Mouse (Mus musculus) midbrain, embryonic 14.5 days (tissue): ENCODE measurements at regions not wholly inside any gene's neighbourhood (a gene's known extent, or its start where the extent isn't known, plus 50 kb on each side); places are given as distances from the start of the nearest gene placed in this dataset.
A peak's percentile ranks its signal among the peaks of the same experiment; 100 is the strongest.

Source experiments
- ATAC-seq: fragments of 200-750 bp; cut with Nextera tagmentation; 2 replicates; pipeline ENCODE4 v1.8.0; 2017; ENCODE audit warnings: moderate number of reproducible peaks, moderate library complexity; ENCODE audit not compliant: low FRiP score, low TSS enrichment
- DNase-seq: peaks from one replicate; pipeline ENCODE4 v3.0.0-alpha.2; 2015
- H3K27ac ChIP-seq: fragments of 300-500 bp; sonication (generic); replicated peaks from 2 replicates; pipeline ENCODE4 v1.5.1; 2014; ENCODE audit warnings: mild to moderate bottlenecking, low read depth, low read length, moderate library complexity
- H3K27me3 ChIP-seq: fragments of 300-500 bp; sonication (generic); 2 replicates; pipeline ENCODE4 v1.6.1; 2014; ENCODE audit warnings: low read length, control low read depth, mixed read lengths; ENCODE audit not compliant: control insufficient read depth, insufficient read depth
- H3K36me3 ChIP-seq: fragments of 300-500 bp; sonication (generic); 2 replicates; pipeline ENCODE4 v1.6.1; 2014; ENCODE audit warnings: low read length, control low read depth; ENCODE audit not compliant: control insufficient read depth, insufficient read depth
- H3K4me1 ChIP-seq: fragments of 300-500 bp; sonication (generic); 2 replicates; pipeline ENCODE4 v1.6.1; 2014; ENCODE audit warnings: mild to moderate bottlenecking, antibody characterized with exemption, low read length, control low read depth; ENCODE audit not compliant: control insufficient read depth, insufficient read depth
- H3K4me2 ChIP-seq: fragments of 300-500 bp; sonication (generic); 2 replicates; pipeline ENCODE4 v1.6.1; 2014; ENCODE audit warnings: mild to moderate bottlenecking, low read length, moderate library complexity
- H3K4me3 ChIP-seq: fragments of 300-500 bp; sonication (generic); replicated peaks from 2 replicates; pipeline ENCODE4 v1.5.1; 2014; ENCODE audit warnings: low read depth, low read length
- H3K9ac ChIP-seq: fragments of 300-500 bp; sonication (generic); replicated peaks from 2 replicates; pipeline ENCODE4 v1.6.1; 2014; ENCODE audit warnings: mild to moderate bottlenecking, low read length, moderate library complexity
- H3K9me3 ChIP-seq: fragments of 300-500 bp; sonication (generic); 2 replicates; pipeline ENCODE4 v1.6.1; 2016; ENCODE audit warnings: low read length, control low read depth, mixed read lengths; ENCODE audit not compliant: control insufficient read depth
- WGBS: fragments of 180-500 bp; shearing (Covaris S2); extraction: QIAGEN DNeasy Blood & Tissue Kit; methylation state at CpG from one replicate; pipeline ENCODE4 v1.1.7; 2014; 5-methylcytosine and 5-hydroxymethylcytosine counted together

DNA sequence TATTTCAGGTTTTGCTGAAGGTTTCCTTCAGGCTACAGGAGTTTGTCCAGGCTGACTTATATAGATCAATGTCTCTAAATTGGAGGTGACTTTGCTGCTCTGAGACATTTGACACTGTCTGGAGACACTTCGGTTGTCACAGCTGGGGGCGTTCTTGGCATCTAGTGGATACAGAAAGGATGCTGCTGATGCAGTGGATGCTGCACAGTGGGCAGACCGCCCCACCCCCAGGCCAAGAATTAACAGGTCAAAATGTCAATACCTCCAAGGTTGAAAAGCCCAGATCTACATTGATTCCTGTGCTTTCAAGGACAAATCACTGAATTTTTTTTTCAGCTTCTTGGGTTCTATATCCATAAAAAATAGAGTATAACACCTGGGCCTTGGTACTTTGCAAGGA lies 312.3 kb downstream of the Cenpc1 start:
- Histone ChIP-seq H3K4me3 (no peak overlapping the region), H3K27ac (no peak overlapping the region), H3K4me2 (no peak overlapping the region), H3K9ac (no peak overlapping the region), H3K27me3 (no peaks in the 10 kb centered on the region), H3K36me3 (no peaks in the 10 kb centered on the region), H3K9me3 (no peaks in the 10 kb centered on the region), H3K4me1 (no peaks in the 10 kb centered on the region)
- ATAC-seq (no peak), DNase-seq (peak; percentile 14)
- WGBS = 58% methylated on average over 3 of the region's 3 CpGs

DNA sequence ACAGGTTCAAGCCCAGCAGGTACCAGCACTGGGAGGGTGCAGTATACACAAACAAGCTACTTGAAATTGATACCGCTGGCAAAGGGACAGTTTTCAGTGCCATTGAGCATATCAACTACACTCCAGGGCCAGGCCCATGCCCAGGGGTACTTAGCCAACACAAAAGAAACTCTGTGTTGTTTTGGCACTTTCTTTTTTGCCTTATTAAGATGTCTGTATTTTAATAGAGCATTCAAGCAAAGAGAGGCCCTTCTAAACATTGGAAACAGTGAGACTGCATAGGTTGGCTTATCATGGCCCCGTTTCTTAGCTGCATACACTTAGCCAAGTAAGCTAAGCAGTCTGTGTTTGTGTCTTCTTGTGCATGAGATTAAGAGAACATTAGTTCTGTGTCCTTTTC lies 313.7 kb downstream of the Cenpc1 start:
- H3K4me3 ChIP-seq = no peak overlapping the region
- ATAC-seq = 0 out of 2 replicates have a peak, but pooled peaks have one; percentile 31
- WGBS = 55% methylated on average over 2 of the region's 2 CpGs

DNA sequence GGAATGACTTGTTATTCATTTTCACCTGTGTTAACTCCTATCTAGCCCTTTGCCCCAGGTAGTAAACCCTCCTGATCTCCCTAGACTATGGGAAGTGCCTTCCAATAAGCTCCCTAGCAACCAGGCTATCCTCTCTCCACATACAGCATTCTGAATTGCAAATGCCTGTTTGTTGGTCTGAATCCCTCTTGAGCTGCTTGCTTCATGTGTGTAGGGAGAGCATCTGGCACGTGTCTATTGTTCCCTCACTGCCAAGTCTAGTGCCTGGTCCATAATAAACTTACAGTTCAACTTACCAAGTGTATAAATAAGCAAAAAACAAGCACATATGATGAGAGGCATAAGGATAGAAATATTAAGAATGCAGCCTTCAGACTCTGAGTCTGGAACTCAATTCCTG lies 314.5 kb downstream of the Cenpc1 start:
- Histone ChIP-seq H3K4me3 (no peak overlapping the region), H3K4me1 (no peaks in the 10 kb centered on the region), H3K4me2 (no peak overlapping the region), H3K36me3 (no peaks in the 10 kb centered on the region), H3K27me3 (no peaks in the 10 kb centered on the region), H3K9me3 (no peaks in the 10 kb centered on the region), H3K9ac (no peak overlapping the region), H3K27ac (no peak overlapping the region)
- no peak for DNase-seq
- WGBS = 29% methylated on average over 1 of the region's 1 CpGs
- no peak for ATAC-seq

More for the DNA sequence above, 313.7 kb downstream of the Cenpc1 start:
- Histone ChIP-seq H3K4me1 (no peaks in the 10 kb centered on the region), H3K27me3 (no peaks in the 10 kb centered on the region), H3K9ac (no peak overlapping the region), H3K4me2 (no peak overlapping the region), H3K27ac (no peak overlapping the region), H3K36me3 (no peaks in the 10 kb centered on the region), H3K9me3 (no peaks in the 10 kb centered on the region)
- no peak for DNase-seq

DNA sequence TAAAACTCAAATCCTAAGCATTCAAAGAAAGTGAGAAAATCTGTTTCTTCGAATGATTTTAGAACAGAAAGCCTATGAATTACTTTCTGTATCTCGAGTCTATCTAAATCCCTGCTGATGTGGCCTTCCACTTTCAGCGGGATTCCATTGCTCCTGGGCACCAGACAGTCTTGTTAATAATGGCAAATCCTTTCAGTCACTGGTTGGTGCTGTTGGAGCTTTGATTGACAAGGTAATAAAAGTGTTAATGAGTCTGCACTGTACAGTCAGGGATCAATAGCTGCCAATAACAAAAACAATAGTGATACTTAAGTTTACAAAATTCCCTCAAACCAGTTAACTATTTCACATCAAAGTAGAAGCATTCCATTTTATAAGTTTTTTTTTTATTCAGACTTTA lies 335.8 kb downstream of the Cenpc1 start:
- H3K4me2 ChIP-seq = no peak overlapping the region
- 29% methylated on average over 3 of the region's 3 CpGs for WGBS
- no peak overlapping the region for H3K9ac ChIP-seq
- H3K9me3 ChIP-seq = no peaks in the 10 kb centered on the region
- H3K27ac ChIP-seq = no peak overlapping the region
- H3K4me1 ChIP-seq = no peaks in the 10 kb centered on the region
- no peak overlapping the region for H3K4me3 ChIP-seq
- ATAC-seq (no peak), DNase-seq (no peak)
- H3K27me3 ChIP-seq = no peaks in the 10 kb centered on the region
- no peaks in the 10 kb centered on the region for H3K36me3 ChIP-seq

DNA sequence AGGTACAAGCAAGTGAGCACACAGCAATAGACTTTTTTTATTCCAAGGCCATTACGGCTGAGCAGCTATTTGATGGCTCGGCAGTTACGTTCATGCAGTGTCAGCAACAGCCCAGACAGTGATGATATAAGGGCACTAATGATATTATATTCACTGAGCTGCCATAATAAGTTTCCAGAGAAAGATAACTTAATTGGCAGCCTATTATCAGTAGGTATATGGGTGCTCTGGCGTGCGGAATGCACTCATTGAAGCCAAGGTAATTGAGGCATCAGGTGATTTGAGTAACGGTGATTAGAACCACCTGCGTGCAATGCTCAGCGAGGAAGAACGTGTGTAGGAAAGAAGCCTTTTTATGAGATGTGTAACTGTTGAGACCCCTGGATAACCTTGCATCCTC lies 358.0 kb downstream of the Cenpc1 start:
- DNase-seq (no peak), ATAC-seq (no peak)
- WGBS = 78% methylated on average over 9 of the region's 9 CpGs

DNA sequence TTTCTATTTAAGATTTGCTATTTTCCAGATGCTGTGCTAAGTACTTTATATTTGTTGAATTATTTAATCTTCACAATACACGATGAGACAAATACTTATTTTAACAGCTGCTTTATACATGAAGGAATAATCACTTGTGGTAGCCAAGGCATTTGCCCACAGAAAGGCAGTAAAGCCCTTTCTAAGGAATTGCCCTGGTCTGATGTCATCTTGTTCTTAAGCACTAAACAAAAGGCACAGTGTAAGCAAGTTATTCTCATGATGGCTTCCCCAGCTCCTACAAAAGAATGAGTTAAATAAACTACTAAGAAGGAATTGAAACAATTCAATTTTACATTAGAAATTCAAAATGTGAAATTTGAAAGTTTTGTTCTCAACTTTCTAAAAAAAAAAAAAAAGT lies 358.8 kb downstream of the Cenpc1 start:
- Histone ChIP-seq H3K4me2 (no peak overlapping the region), H3K9me3 (no peaks in the 10 kb centered on the region)

More for the DNA sequence above, 358.0 kb downstream of the Cenpc1 start:
- 0 out of 2 replicates have a peak, but pooled peaks cover 4% of the 10 kb centered on the region for H3K4me1 ChIP-seq
- no peaks in the 10 kb centered on the region for H3K9me3 ChIP-seq
- H3K27ac ChIP-seq = no peak overlapping the region
- no peak overlapping the region for H3K4me2 ChIP-seq
- no peaks in the 10 kb centered on the region for H3K36me3 ChIP-seq
- no peak overlapping the region for H3K9ac ChIP-seq
- no peak overlapping the region for H3K4me3 ChIP-seq
- no peaks in the 10 kb centered on the region for H3K27me3 ChIP-seq

DNA sequence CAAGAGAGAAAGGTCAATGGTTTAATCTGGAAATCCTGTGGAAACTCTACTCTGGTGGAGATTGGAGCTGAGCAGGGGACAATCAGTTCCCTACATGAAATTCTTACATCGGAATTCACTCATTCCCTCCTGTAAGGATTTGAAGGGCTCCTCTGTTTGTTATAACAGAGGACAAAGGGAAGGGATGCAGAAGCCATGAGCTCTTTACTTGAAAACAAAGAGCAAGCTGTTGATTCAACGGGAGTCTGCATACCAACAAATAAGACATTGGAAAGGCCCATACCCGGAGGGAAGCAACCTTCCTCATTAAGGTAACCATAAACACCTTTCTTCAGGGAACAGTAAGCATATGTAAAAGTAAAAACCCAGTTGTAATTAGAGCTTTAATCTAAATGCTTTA lies 359.3 kb downstream of the Cenpc1 start:
- 17% methylated on average over 3 of the region's 3 CpGs for WGBS
- no peak for ATAC-seq

More for the DNA sequence above, 358.8 kb downstream of the Cenpc1 start:
- no peak overlapping the region for H3K4me3 ChIP-seq
- H3K27ac ChIP-seq = no peak overlapping the region
- H3K27me3 ChIP-seq = no peaks in the 10 kb centered on the region
- no peaks in the 10 kb centered on the region for H3K36me3 ChIP-seq
- 23% methylated on average over 1 of the region's 1 CpGs for WGBS
- DNase-seq (peak; percentile 15), ATAC-seq (no peak)
- H3K4me1 ChIP-seq = 0 out of 2 replicates have a peak, but pooled peaks cover 4% of the 10 kb centered on the region
- no peak overlapping the region for H3K9ac ChIP-seq

DNA sequence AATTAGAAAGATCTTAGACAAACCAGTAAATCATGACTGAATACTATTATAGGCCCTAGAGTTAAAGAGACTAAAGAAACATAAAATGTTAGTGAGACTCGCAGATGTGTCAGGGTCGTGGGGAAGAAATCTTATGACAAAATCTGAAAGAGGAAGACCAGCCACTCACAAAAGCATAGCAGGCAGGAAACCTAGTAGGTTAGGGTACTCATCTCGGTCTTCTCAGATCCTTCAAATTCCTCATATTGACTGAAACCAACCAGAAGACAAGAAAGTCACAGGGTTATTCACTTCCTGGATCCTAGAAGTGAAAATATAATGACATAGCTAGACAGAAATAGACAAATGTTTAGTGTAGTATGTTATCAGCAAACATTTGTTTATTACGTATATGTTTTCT lies 387.5 kb downstream of the Cenpc1 start:
- DNase-seq = no peak
- WGBS = 95% methylated on average over 4 of the region's 4 CpGs
- no peaks in the 10 kb centered on the region for H3K9me3 ChIP-seq
- no peak overlapping the region for H3K27ac ChIP-seq
- H3K4me3 ChIP-seq = no peak overlapping the region
- no peak for ATAC-seq
- no peaks in the 10 kb centered on the region for H3K27me3 ChIP-seq
- H3K9ac ChIP-seq = no peak overlapping the region
- no peak overlapping the region for H3K4me2 ChIP-seq
- H3K36me3 ChIP-seq = no peaks in the 10 kb centered on the region
- H3K4me1 ChIP-seq = no peaks in the 10 kb centered on the region

More for the DNA sequence above, 359.3 kb downstream of the Cenpc1 start:
- Histone ChIP-seq H3K27me3 (no peaks in the 10 kb centered on the region), H3K4me1 (0 out of 2 replicates have a peak, but pooled peaks cover 4% of the 10 kb centered on the region), H3K9me3 (no peaks in the 10 kb centered on the region), H3K9ac (no peak overlapping the region), H3K27ac (no peak overlapping the region), H3K4me2 (no peak overlapping the region), H3K4me3 (no peak overlapping the region), H3K36me3 (no peaks in the 10 kb centered on the region)
- peak; percentile 3 for DNase-seq

DNA sequence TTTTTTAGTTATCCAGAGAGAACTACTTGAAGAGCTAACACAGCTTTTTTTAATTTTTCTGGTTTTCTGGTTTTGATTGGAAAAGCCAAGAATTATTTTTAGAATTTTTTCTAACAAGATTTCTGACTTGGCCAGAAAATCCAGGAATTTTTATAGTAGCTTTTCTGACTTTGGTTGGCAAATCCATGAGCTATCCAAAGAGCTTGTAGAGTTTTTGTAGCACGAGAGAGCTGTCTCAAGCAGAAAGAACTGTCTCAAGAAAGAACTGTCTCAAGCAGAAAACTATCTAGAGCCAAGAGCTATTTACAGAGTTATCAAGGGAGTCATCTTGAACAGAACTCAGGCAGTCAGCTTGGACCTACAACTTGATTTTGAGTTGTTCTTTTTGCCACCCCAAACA lies 394.3 kb downstream of the Cenpc1 start:
- 79% methylated on average over 1 of the region's 1 CpGs for WGBS
- no peak for DNase-seq
- H3K9me3 ChIP-seq = no peaks in the 10 kb centered on the region
- no peak overlapping the region for H3K27ac ChIP-seq
- no peak overlapping the region for H3K4me2 ChIP-seq
- no peak overlapping the region for H3K9ac ChIP-seq
- H3K4me1 ChIP-seq = no peaks in the 10 kb centered on the region
- H3K36me3 ChIP-seq = no peaks in the 10 kb centered on the region
- no peaks in the 10 kb centered on the region for H3K27me3 ChIP-seq
- no peak overlapping the region for H3K4me3 ChIP-seq
- ATAC-seq = no peak
